Comparison of ENCODE assay signal across 13 mouse cellular contexts in genomic region chr17:45726249-45726648, GRCm38 (mm10). TPM values are rescaled to one million over a fixed set of nuclear protein-coding genes. Genes with fewer than 3 reads are reported as not detected.
DNase-seq lines count a peak whose midpoint lies in the region; ATAC-seq and TF ChIP-seq lines count a peak whose summit lies in the region.
"Had no signal": no experiment of that assay in that cellular context is flagged by ENCODE, and none has a peak within 500 bp of the region (broad histone marks: within the 10 kb centered on the region; RNA-seq: fewer than 3 reads in every experiment).

No protein-coding gene starts in this region.

- no peak overlapping the region for H3K4me2 ChIP-seq in heart, embryonic 11.5 days
- H3K4me2 ChIP-seq in liver, postnatal 0 days (ENCODE audit: low read depth, low read length) = no peak overlapping the region
- H3K4me2 ChIP-seq in stomach, postnatal 0 days (replicated peaks; ENCODE audit: low read depth) = peak overlapping the region; percentile 20; the same call in 1 of the 2 replicates

- peak overlapping the region; percentile 52; the same call in 1 of the 2 replicates for H3K9ac ChIP-seq in heart, embryonic 11.5 days (ENCODE audit: low read depth, low read length)
- no peak overlapping the region; the same call in 1 of the 2 replicates for H3K9ac ChIP-seq in liver, postnatal 0 days (replicated peaks)
- peak overlapping the region; percentile 35 for H3K9ac ChIP-seq in stomach, postnatal 0 days (ENCODE audit: low read length)

- H3K4me3 ChIP-seq in heart, embryonic 11.5 days (ENCODE audit: low read depth, low read length) = no peak overlapping the region
- no peak overlapping the region for H3K4me3 ChIP-seq in liver, postnatal 0 days (ENCODE audit: low read depth, low read length)
- no peak overlapping the region for H3K4me3 ChIP-seq in stomach, postnatal 0 days (ENCODE audit: low read depth, low read length)

- H3K4me1 ChIP-seq in heart, embryonic 11.5 days (ENCODE audit: control insufficient read depth, insufficient read depth, low read length) = peaks cover 30% of the 10 kb centered on the region
- peaks cover 14% of the 10 kb centered on the region for H3K4me1 ChIP-seq in liver, postnatal 0 days (ENCODE audit: insufficient read depth)
- no peaks in the 10 kb centered on the region for H3K4me1 ChIP-seq in stomach, postnatal 0 days (replicated peaks; ENCODE audit: control insufficient read depth, insufficient read depth)

- no peaks in the 10 kb centered on the region for H3K9me3 ChIP-seq in heart, embryonic 11.5 days (replicated peaks; ENCODE audit: control insufficient read depth, low read length)
- no peaks in the 10 kb centered on the region for H3K9me3 ChIP-seq in liver, postnatal 0 days (ENCODE audit: low read length)
- H3K9me3 ChIP-seq in stomach, postnatal 0 days (ENCODE audit: control insufficient read depth, low read length) = no peaks in the 10 kb centered on the region

- intact Hi-C loops in left cerebral cortex, postnatal 10 days (cut with DNase I) = no loop called here
- intact Hi-C loops in gastrocnemius, postnatal 36 days (cut with DNase I) = no loop called here

- no peak for ATAC-seq in heart, embryonic 11.5 days (replicated peaks; ENCODE audit: insufficient number of reproducible peaks, low FRiP score, low TSS enrichment)
- peak; percentile 63 for ATAC-seq in liver, postnatal 0 days
- peak; percentile 89 for ATAC-seq in stomach, postnatal 0 days (ENCODE audit: low FRiP score, low TSS enrichment)
- ATAC-seq: inflammation-experienced regulatory T-cells, adult 6 months had no signal

- 0 out of 2 replicates have a peak overlapping the region, but pooled peaks have one; percentile 50 for H3K27ac ChIP-seq in heart, embryonic 11.5 days (ENCODE audit: low read depth, low read length)
- H3K27ac ChIP-seq in liver, postnatal 0 days (ENCODE audit: low read depth) = peak overlapping the region; percentile 11; the same call in 1 of the 2 replicates
- peak overlapping the region; percentile 87 for H3K27ac ChIP-seq in stomach, postnatal 0 days (replicated peaks)

- 62% methylated on average over 7 of the region's 7 CpGs for WGBS in heart, embryonic 11.5 days (ENCODE audit: insufficient replicate concordance)
- 36% methylated on average over 7 of the region's 7 CpGs for WGBS in liver, postnatal 0 days (ENCODE audit: insufficient replicate concordance)
- WGBS in stomach, postnatal 0 days = 38% methylated on average over 7 of the region's 7 CpGs

- H3K36me3 ChIP-seq in heart, embryonic 11.5 days (ENCODE audit: control insufficient read depth, insufficient read depth, low read length) = no peaks in the 10 kb centered on the region
- no peaks in the 10 kb centered on the region for H3K36me3 ChIP-seq in liver, postnatal 0 days (replicated peaks; ENCODE audit: insufficient read depth, low read length)
- H3K36me3 ChIP-seq in stomach, postnatal 0 days (ENCODE audit: control insufficient read depth, insufficient read depth, low read length) = no peaks in the 10 kb centered on the region

- TF ChIP-seq CTCF in liver, postnatal 0 days (IDR thresholded peaks at IDR 0.05; ENCODE audit: low read depth) = no peak
- no peak for TF ChIP-seq CTCF in stomach, postnatal 0 days (IDR thresholded peaks at IDR 0.05; ENCODE audit: low read depth)

- 0 out of 2 replicates have a peak, but pooled peaks cover 7% of the 10 kb centered on the region for H3K27me3 ChIP-seq in heart, embryonic 11.5 days (ENCODE audit: control insufficient read depth, insufficient read depth, low read length)
- 0 out of 2 replicates have a peak, but pooled peaks cover 5% of the 10 kb centered on the region for H3K27me3 ChIP-seq in liver, postnatal 0 days (ENCODE audit: insufficient read depth, low read length)
- no peaks in the 10 kb centered on the region for H3K27me3 ChIP-seq in stomach, postnatal 0 days (ENCODE audit: control insufficient read depth, insufficient read depth, low read length)

- no peak for TF ChIP-seq EP300 in liver, postnatal 0 days (IDR thresholded peaks at IDR 0.05; ENCODE audit: low read depth)
- no peak for TF ChIP-seq EP300 in stomach, postnatal 0 days (optimal IDR thresholded peaks at IDR 0.05)

- no peak for DNase-seq in heart, adult 18-20 months
- peak; percentile 55 to 66 for DNase-seq in urinary bladder, adult 18-20 months (ENCODE audit: low spot score in 2 of 2)
- no peak for DNase-seq in urinary bladder, adult 2 months (ENCODE audit: low spot score)
- DNase-seq in liver, postnatal 0 days = no peak
- DNase-seq in stomach, postnatal 0 days (ENCODE audit: low spot score) = peak; percentile 89
- no peak for DNase-seq in left cerebral cortex, postnatal 10 days (ENCODE audit: extremely low spot score in 1 of 2, low spot score in 2 of 2)
- no peak for DNase-seq in gastrocnemius, postnatal 36 days
- DNase-seq: cerebellum, postnatal 14 days; right cerebral cortex, postnatal 25 days had no signal

RNA-seq across cellular contexts. Expression of gene 1600014C23Rik, which starts 7.4 kb away (rescaled TPM):
- 0.48 and 0.80 TPM in 2 replicates for polyA plus RNA-seq in heart, embryonic 11.5 days (2014; fragmentation: Nextera tagmentation; extraction: Ambion mirVana)
- 1 to 10 TPM in 1 of 2 experiments, not detected in 1; 1.3 TPM for total RNA-seq in heart, adult 18-20 months (2021)
- polyA plus RNA-seq in urinary bladder, adult 2 months (2012; rRNA removed) = not detected in 2 replicates
- not detected in 2 replicates for polyA plus RNA-seq in liver, postnatal 0 days (2015; fragmentation: Nextera tagmentation; extraction: Ambion mirVana)
- polyA plus RNA-seq in stomach, postnatal 0 days (2015; fragmentation: Nextera tagmentation; extraction: Ambion mirVana) = not detected in 2 replicates
- total RNA-seq in left cerebral cortex, postnatal 10 days (2021) = not detected
- total RNA-seq in gastrocnemius, postnatal 36 days (2021) = not detected
- total RNA-seq: layer of hippocampus, postnatal 14 days had no signal
- polyA plus RNA-seq: C2C12; inflammation-experienced regulatory T-cells, adult 6 months had no signal

RNA-seq across cellular contexts. Expression of gene Tmem63b, which starts 39.5 kb away (rescaled TPM):
- 27.6 and 29.8 TPM in 2 replicates for polyA plus RNA-seq in heart, embryonic 11.5 days (2014; fragmentation: Nextera tagmentation; extraction: Ambion mirVana)
- total RNA-seq in heart, adult 18-20 months (2021) = 10 to 100 TPM; 91.7 to 95.7 TPM
- 73.6 and 76.5 TPM in 2 replicates for polyA plus RNA-seq in urinary bladder, adult 2 months (2012; rRNA removed)
- polyA plus RNA-seq in liver, postnatal 0 days (2015; fragmentation: Nextera tagmentation; extraction: Ambion mirVana) = 15.1 and 16.9 TPM in 2 replicates
- 40.9 and 45.0 TPM in 2 replicates for polyA plus RNA-seq in stomach, postnatal 0 days (2015; fragmentation: Nextera tagmentation; extraction: Ambion mirVana)
- total RNA-seq in left cerebral cortex, postnatal 10 days (2021) = 100 to 1,000 TPM; 238 to 244 TPM
- 10 to 100 TPM; 67.8 to 70.0 TPM for total RNA-seq in gastrocnemius, postnatal 36 days (2021)

RNA-seq across cellular contexts. Expression of gene Mrpl14, which starts 40.1 kb away (rescaled TPM):
- 131 and 135 TPM in 2 replicates for polyA plus RNA-seq in heart, embryonic 11.5 days (2014; fragmentation: Nextera tagmentation; extraction: Ambion mirVana)
- total RNA-seq in heart, adult 18-20 months (2021) = 100 to 1,000 TPM; 160 to 167 TPM
- 100 and 106 TPM in 2 replicates for polyA plus RNA-seq in urinary bladder, adult 2 months (2012; rRNA removed)
- polyA plus RNA-seq in liver, postnatal 0 days (2015; fragmentation: Nextera tagmentation; extraction: Ambion mirVana) = 113 TPM in 2 replicates
- polyA plus RNA-seq in stomach, postnatal 0 days (2015; fragmentation: Nextera tagmentation; extraction: Ambion mirVana) = 163 TPM in 2 replicates
- total RNA-seq in left cerebral cortex, postnatal 10 days (2021) = 10 to 100 TPM; 46.8 to 47.1 TPM
- total RNA-seq in gastrocnemius, postnatal 36 days (2021) = 100 to 1,000 TPM; 103 to 107 TPM

Comparison
In these comparisons a context has a peak if more than half of its experiments do, and no peak if none do; other contexts are left out.
1. DNase-seq: peak in urinary bladder, adult 18-20 months (2 of 2) and stomach, postnatal 0 days (single experiment); none in heart, adult 18-20 months (0 of 2), urinary bladder, adult 2 months (single experiment), liver, postnatal 0 days (single experiment), left cerebral cortex, postnatal 10 days (0 of 2) and gastrocnemius, postnatal 36 days (0 of 2).
2. H3K27ac ChIP-seq: peak in every context shown above with its lines; median percentile 87 in stomach, postnatal 0 days; 50 in heart, embryonic 11.5 days; 11 in liver, postnatal 0 days.